Mouse (Mus musculus): Measurements from ENCODE around the gene Kpna2. TPM values are rescaled to one million over a fixed set of nuclear protein-coding genes. Genes with fewer than 3 reads are reported as not detected.
"Not testable (repeated sequence)": the region's sequence is repeated elsewhere in the genome, so short reads cannot be mapped to it uniquely, and the experiment has no call there.

Gene Kpna2
- polyA plus RNA-seq, 1 experiment from 2014 or later, result 157 TPM

GRCm38 (mm10) chr11:107019318-107019717 is 20.0 kb upstream of the Kpna2 start:
- Histone ChIP-seq H3K36me3 (ENCODE audit: insufficient read depth, low read length) (no peaks in the 10 kb centered on the region), H3K4me3 (replicated peaks; ENCODE audit: low read depth, low read length) (no peak overlapping the region), H3K4me1 (replicated peaks; ENCODE audit: insufficient read depth, low read length) (no peaks in the 10 kb centered on the region), H3K9ac (ENCODE audit: low read depth, low read length) (no peak overlapping the region), H3K9me3 (replicated peaks; ENCODE audit: low read length) (no peaks in the 10 kb centered on the region), H3K4me2 (ENCODE audit: low read length) (no peak overlapping the region), H3K27ac (no peak overlapping the region), H3K27me3 (ENCODE audit: insufficient read depth, low read length) (no peaks in the 10 kb centered on the region)
- no peak for TF ChIP-seq CTCF (IDR thresholded peaks at IDR 0.05; ENCODE audit: low read depth)
- 78% methylated on average over 4 of the region's 4 CpGs for WGBS
- ATAC-seq (replicated peaks; ENCODE audit: low FRiP score, low read depth) (no peak), DNase-seq (ENCODE audit: low spot score) (no peak)

GRCm38 (mm10) chr11:107018606-107019005 is 19.3 kb upstream of the Kpna2 start:
- H3K4me2 ChIP-seq (ENCODE audit: low read length), result no peak overlapping the region
- H3K36me3 ChIP-seq (ENCODE audit: insufficient read depth, low read length), result no peaks in the 10 kb centered on the region
- ATAC-seq (replicated peaks; ENCODE audit: low FRiP score, low read depth), result no peak
- DNase-seq (ENCODE audit: low spot score), result no peak
- no peak overlapping the region for H3K9ac ChIP-seq (ENCODE audit: low read depth, low read length)
- TF ChIP-seq CTCF (IDR thresholded peaks at IDR 0.05; ENCODE audit: low read depth), result peak; percentile 52
- 35% methylated on average over 8 of the region's 8 CpGs for WGBS
- no peak overlapping the region for H3K27ac ChIP-seq
- no peak overlapping the region for H3K4me3 ChIP-seq (replicated peaks; ENCODE audit: low read depth, low read length)
- H3K27me3 ChIP-seq (ENCODE audit: insufficient read depth, low read length), result no peaks in the 10 kb centered on the region
- H3K9me3 ChIP-seq (replicated peaks; ENCODE audit: low read length), result no peaks in the 10 kb centered on the region
- H3K4me1 ChIP-seq (replicated peaks; ENCODE audit: insufficient read depth, low read length), result no peaks in the 10 kb centered on the region

- DNase-seq (ENCODE audit: low spot score), result no peak
- Histone ChIP-seq H3K27ac (no peak overlapping the region), H3K9ac (ENCODE audit: low read depth, low read length) (no peak overlapping the region), H3K9me3 (replicated peaks; ENCODE audit: low read length) (no peaks in the 10 kb centered on the region), H3K4me2 (ENCODE audit: low read length) (no peak overlapping the region), H3K36me3 (ENCODE audit: insufficient read depth, low read length) (no peaks in the 10 kb centered on the region), H3K27me3 (ENCODE audit: insufficient read depth, low read length) (no peaks in the 10 kb centered on the region), H3K4me3 (replicated peaks; ENCODE audit: low read depth, low read length) (no peak overlapping the region), H3K4me1 (replicated peaks; ENCODE audit: insufficient read depth, low read length) (no peaks in the 10 kb centered on the region)
- WGBS, result 36% methylated on average over 6 of the region's 6 CpGs
- peak; percentile 47; the same call in 1 of the 2 replicates for TF ChIP-seq CTCF (IDR thresholded peaks at IDR 0.05; ENCODE audit: low read depth)
- no peak; the same call in 1 of the 2 replicates for ATAC-seq (replicated peaks; ENCODE audit: low FRiP score, low read depth)
Measured at GRCm38 (mm10) chr11:107017339-107017886, 18.1 kb upstream of the Kpna2 start.

GRCm38 (mm10) chr11:107016893-107017292 is 17.6 kb upstream of the Kpna2 start:
- no peak; the same call in 1 of the 2 replicates for TF ChIP-seq CTCF (IDR thresholded peaks at IDR 0.05; ENCODE audit: low read depth)
- no peak overlapping the region for H3K4me3 ChIP-seq (replicated peaks; ENCODE audit: low read depth, low read length)
- no peaks in the 10 kb centered on the region for H3K9me3 ChIP-seq (replicated peaks; ENCODE audit: low read length)
- ATAC-seq (replicated peaks; ENCODE audit: low FRiP score, low read depth) (peak; percentile 46; the same call in 1 of the 2 replicates), DNase-seq (ENCODE audit: low spot score) (peak; percentile 89)
- no peak overlapping the region for H3K9ac ChIP-seq (ENCODE audit: low read depth, low read length)
- H3K4me2 ChIP-seq (ENCODE audit: low read length), result no peak overlapping the region
- no peaks in the 10 kb centered on the region for H3K4me1 ChIP-seq (replicated peaks; ENCODE audit: insufficient read depth, low read length)
- no peak overlapping the region for H3K27ac ChIP-seq
- WGBS, result 47% methylated on average over 1 of the region's 1 CpGs
- H3K27me3 ChIP-seq (ENCODE audit: insufficient read depth, low read length), result no peaks in the 10 kb centered on the region
- no peaks in the 10 kb centered on the region for H3K36me3 ChIP-seq (ENCODE audit: insufficient read depth, low read length)

GRCm38 (mm10) chr11:107015535-107016187 is 16.3 kb upstream of the Kpna2 start:
- not testable (repeated sequence) for H3K9me3 ChIP-seq (replicated peaks; ENCODE audit: low read length); H3K27me3 ChIP-seq (ENCODE audit: insufficient read depth, low read length); ATAC-seq (replicated peaks; ENCODE audit: low FRiP score, low read depth); H3K9ac ChIP-seq (ENCODE audit: low read depth, low read length); H3K27ac ChIP-seq; H3K4me2 ChIP-seq (ENCODE audit: low read length); H3K36me3 ChIP-seq (ENCODE audit: insufficient read depth, low read length); DNase-seq (ENCODE audit: low spot score); H3K4me3 ChIP-seq (replicated peaks; ENCODE audit: low read depth, low read length); H3K4me1 ChIP-seq (replicated peaks; ENCODE audit: insufficient read depth, low read length)
- 76% methylated on average over 11 of the region's 11 CpGs for WGBS

- WGBS, result 47% methylated on average over 14 of the region's 14 CpGs
- Histone ChIP-seq H3K27me3 (ENCODE audit: insufficient read depth, low read length) (no peaks in the 10 kb centered on the region), H3K4me1 (replicated peaks; ENCODE audit: insufficient read depth, low read length) (no peaks in the 10 kb centered on the region), H3K9ac (ENCODE audit: low read depth, low read length) (no peak overlapping the region), H3K9me3 (replicated peaks; ENCODE audit: low read length) (no peaks in the 10 kb centered on the region), H3K36me3 (ENCODE audit: insufficient read depth, low read length) (no peaks in the 10 kb centered on the region), H3K4me2 (ENCODE audit: low read length) (no peak overlapping the region), H3K27ac (no peak overlapping the region), H3K4me3 (replicated peaks; ENCODE audit: low read depth, low read length) (no peak overlapping the region)
- TF ChIP-seq CTCF (IDR thresholded peaks at IDR 0.05; ENCODE audit: low read depth), result peak; percentile 53
- DNase-seq (ENCODE audit: low spot score) (no peak), ATAC-seq (replicated peaks; ENCODE audit: low FRiP score, low read depth) (no peak)
Measured at GRCm38 (mm10) chr11:107014597-107015309, 15.4 kb upstream of the Kpna2 start.
